Mouse (Mus musculus): ENCODE data around the gene Wdr74.

Gene Wdr74

GRCm38 (mm10) chr19:8741243-8741869, 5.7 kb downstream of the Wdr74 start, which contains the start of gene Stx5a:
TSS of gene Stx5a (plus strand) at chr19:8741413.
- peak; percentile 93 to 95 for DNase-seq (ENCODE audit: low spot score in 2 of 2)

GRCm38 (mm10) chr19:8742176-8742575, 6.5 kb downstream of the Wdr74 start:
- no peak for DNase-seq (ENCODE audit: low spot score in 2 of 2)

GRCm38 (mm10) chr19:8745382-8745781, 9.8 kb downstream of the Wdr74 start:
- DNase-seq (ENCODE audit: low spot score in 2 of 2): no peak

GRCm38 (mm10) chr19:8747368-8747767, 11.7 kb downstream of the Wdr74 start:
- DNase-seq (ENCODE audit: low spot score in 2 of 2): no peak

- DNase-seq (ENCODE audit: low spot score in 2 of 2): no peak
Observed at GRCm38 (mm10) chr19:8755652-8756051, 20.0 kb downstream of the Wdr74 start.

- DNase-seq (ENCODE audit: low spot score in 2 of 2): peak; percentile 89 to 92
Observed at GRCm38 (mm10) chr19:8756635-8757387, 21.2 kb downstream of the Wdr74 start, which contains the start of gene Nxf1. TSS of gene Nxf1 (plus strand) at chr19:8757073.

GRCm38 (mm10) chr19:8757471-8757998, 21.9 kb downstream of the Wdr74 start:
- no peak for DNase-seq (ENCODE audit: low spot score in 2 of 2)

GRCm38 (mm10) chr19:8758899-8759298, 23.3 kb downstream of the Wdr74 start:
- DNase-seq (ENCODE audit: low spot score in 2 of 2): no peak

GRCm38 (mm10) chr19:8760757-8761156, 25.1 kb downstream of the Wdr74 start:
- DNase-seq (ENCODE audit: low spot score in 2 of 2): no peak

- DNase-seq (ENCODE audit: low spot score in 2 of 2): no peak
Observed at GRCm38 (mm10) chr19:8763276-8763675, 27.6 kb downstream of the Wdr74 start.

GRCm38 (mm10) chr19:8765562-8765961, 29.9 kb downstream of the Wdr74 start:
- DNase-seq (ENCODE audit: low spot score in 2 of 2): no peak

- DNase-seq (ENCODE audit: low spot score in 2 of 2): peak; percentile 69 to 79
Observed at GRCm38 (mm10) chr19:8770567-8771270, 35.1 kb downstream of the Wdr74 start, which contains the start of gene Tmem223. TSS of gene Tmem223 (plus strand) at chr19:8770996.

GRCm38 (mm10) chr19:8772996-8773395, 37.4 kb downstream of the Wdr74 start:
- DNase-seq (ENCODE audit: low spot score in 2 of 2): no peak

GRCm38 (mm10) chr19:8773409-8773808, 37.8 kb downstream of the Wdr74 start:
- DNase-seq (ENCODE audit: low spot score in 2 of 2): no peak

GRCm38 (mm10) chr19:8774086-8774835, 38.6 kb downstream of the Wdr74 start, which contains the start of gene Tmem179b:
TSS of gene Tmem179b (minus strand) at chr19:8774467.
- DNase-seq (ENCODE audit: low spot score in 2 of 2): peak; percentile 95 to 97

GRCm38 (mm10) chr19:8774951-8775421, 39.4 kb downstream of the Wdr74 start:
- peak in 1 of 2 experiments; percentile 23 for DNase-seq (ENCODE audit: low spot score in 2 of 2)

GRCm38 (mm10) chr19:8786008-8786781, 50.6 kb downstream of the Wdr74 start, which contains the start of gene Taf6l:
TSS of gene Taf6l (minus strand) at chr19:8786417.
- peak; percentile 84 to 90 for DNase-seq (ENCODE audit: low spot score in 2 of 2)

GRCm38 (mm10) chr19:8788521-8788920, 52.9 kb downstream of the Wdr74 start:
- no peak for DNase-seq (ENCODE audit: low spot score in 2 of 2)

GRCm38 (mm10) chr19:8789171-8789570, 53.5 kb downstream of the Wdr74 start:
- no peak for DNase-seq (ENCODE audit: low spot score in 2 of 2)

GRCm38 (mm10) chr19:8790171-8790570, 54.5 kb downstream of the Wdr74 start:
- no peak for DNase-seq (ENCODE audit: low spot score in 2 of 2)

Measured in urinary bladder, postnatal 36 days (tissue).